Mouse (Mus musculus) C2C12 (cell line): ENCODE data around the gene Tex35. TPM values are rescaled to one million over a fixed set of nuclear protein-coding genes. Genes with fewer than 3 reads are reported as not detected.

ENCODE experiments used
- H3K27me3 ChIP-seq: one replicate; pipeline ENCODE4 v1.6.1; 2011; ENCODE audit not compliant: control insufficient read depth, insufficient read depth, insufficient read length
- H3K36me3 ChIP-seq: one replicate; pipeline ENCODE4 v1.6.1; 2011; ENCODE audit not compliant: control insufficient read depth, insufficient read depth
- H3K4me3 ChIP-seq: one replicate; pipeline ENCODE4 v1.5.1; 2011; ENCODE audit warnings: mild to moderate bottlenecking, control low read depth; ENCODE audit not compliant: poor library complexity, insufficient read depth, severe bottlenecking
- H3K79me2 ChIP-seq: one replicate; pipeline ENCODE4 v1.6.1; 2011; ENCODE audit not compliant: control insufficient read depth, insufficient read depth
- H3K79me3 ChIP-seq: one replicate; pipeline ENCODE4 v1.6.1; 2011; ENCODE audit warnings: low read depth, control low read depth
- H3ac ChIP-seq: one replicate; pipeline ENCODE3; 2011; ENCODE audit warnings: low read depth; ENCODE audit not compliant: control insufficient read depth, insufficient read length
- CEBPB ChIP-seq: IDR thresholded peaks from one replicate; pipeline ENCODE4 v1.6.1; 2011; ENCODE audit warnings: low read depth, mild to moderate bottlenecking, control low read depth, moderate library complexity
- CTCF ChIP-seq: IDR thresholded peaks from one replicate; pipeline ENCODE4 v1.5.1; 2011; ENCODE audit not compliant: control insufficient read depth, insufficient read depth, insufficient read length
- FOSL1 ChIP-seq: IDR thresholded peaks from one replicate; pipeline ENCODE4 v1.8.0; 2011; ENCODE audit warnings: mild to moderate bottlenecking, low read length; ENCODE audit not compliant: poor library complexity, insufficient read depth, severe bottlenecking
- MAX ChIP-seq: IDR thresholded peaks from one replicate; pipeline ENCODE4 v1.6.1; 2011; ENCODE audit warnings: mild to moderate bottlenecking, control low read depth
- MYOD1 ChIP-seq: IDR thresholded peaks from one replicate; pipeline ENCODE4 v1.6.1; 2011; ENCODE audit warnings: low read depth; ENCODE audit not compliant: control insufficient read depth, insufficient read length
- MYOG ChIP-seq: IDR thresholded peaks from one replicate; pipeline ENCODE4 v1.6.1; 2011; ENCODE audit not compliant: control insufficient read depth, insufficient read length; ENCODE audit errors: extremely low read depth
- USF1 ChIP-seq: IDR thresholded peaks from one replicate; pipeline ENCODE4 v1.6.1; 2011; ENCODE audit warnings: low read depth, mild to moderate bottlenecking, control low read depth, moderate library complexity
- polyA plus RNA-seq: library from polyadenylated mRNA; unstranded; fragments of >200 nt; fragmentation: generic; extraction: Trizol; gene quantifications from one replicate; pipeline ENCODE4 v1.2.1, GENCODE M21; 2012; ENCODE audit warnings: missing spikeins

Tex35 gene
- polyA plus RNA-seq, 1 experiment: not detected

DNA sequence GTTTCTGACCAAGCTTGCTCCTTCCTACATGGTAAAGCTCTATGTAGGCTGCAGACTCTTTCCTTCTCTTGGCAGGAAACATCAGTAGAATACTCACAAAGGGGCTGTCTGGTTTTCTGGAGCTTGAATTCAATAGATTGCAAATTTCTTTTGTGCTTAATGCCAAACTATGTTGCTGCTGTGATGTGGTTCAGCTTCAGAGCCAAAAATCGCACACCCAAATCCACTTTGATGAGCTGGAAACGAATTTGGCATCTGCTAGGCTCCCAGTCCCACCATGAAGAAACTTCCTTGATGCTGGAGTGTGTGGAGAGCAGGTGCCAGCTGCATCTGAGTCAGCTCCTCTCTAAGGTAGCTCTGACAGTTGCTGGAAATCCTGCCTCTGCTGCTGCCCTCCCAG is 6.0 kb upstream of the Tex35 start:
- H3ac ChIP-seq: no peak overlapping the region
- H3K79me2 ChIP-seq: no peaks in the 10 kb centered on the region
- H3K27me3 ChIP-seq: no peaks in the 10 kb centered on the region
- H3K4me3 ChIP-seq: no peak overlapping the region
- H3K79me3 ChIP-seq: no peaks in the 10 kb centered on the region
- TF ChIP-seq CTCF (no peak), CEBPB (no peak), MYOD1 (no peak), USF1 (no peak)
- H3K36me3 ChIP-seq: no peaks in the 10 kb centered on the region

DNA sequence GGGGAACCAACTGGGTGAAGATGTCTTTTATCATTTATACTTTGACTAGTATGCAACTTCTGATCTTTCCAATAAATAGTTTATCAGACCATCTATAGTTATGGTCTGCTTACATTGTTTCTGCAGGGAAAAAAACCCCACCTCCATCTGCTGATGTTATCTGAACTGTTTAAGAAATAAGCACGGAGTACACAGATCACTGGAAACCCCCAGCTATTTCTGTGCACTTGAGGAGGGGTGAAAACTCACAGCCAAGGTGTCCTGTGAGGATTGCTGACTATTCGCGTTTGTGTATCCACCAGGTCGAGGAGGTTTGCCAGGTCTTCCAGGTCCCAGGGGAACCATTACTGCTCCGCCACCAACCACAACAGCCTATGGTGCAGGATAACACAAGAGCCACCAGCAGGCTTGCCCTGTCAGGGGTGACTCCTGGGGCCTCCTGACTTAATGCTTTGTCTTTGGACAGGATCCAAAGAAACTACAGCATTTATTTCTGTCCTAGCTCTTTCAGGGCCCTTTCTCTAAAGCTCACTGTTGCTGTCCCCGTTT is 1.9 kb upstream of the Tex35 start:
- no peaks in the 10 kb centered on the region for H3K36me3 ChIP-seq
- H3K79me3 ChIP-seq: no peaks in the 10 kb centered on the region
- no peaks in the 10 kb centered on the region for H3K27me3 ChIP-seq
- TF ChIP-seq MYOG (no peak), CEBPB (no peak), USF1 (no peak), MAX (no peak), FOSL1 (no peak), CTCF (no peak), MYOD1 (no peak)
- H3K4me3 ChIP-seq: no peak overlapping the region
- no peak overlapping the region for H3ac ChIP-seq
- H3K79me2 ChIP-seq: no peaks in the 10 kb centered on the region

DNA sequence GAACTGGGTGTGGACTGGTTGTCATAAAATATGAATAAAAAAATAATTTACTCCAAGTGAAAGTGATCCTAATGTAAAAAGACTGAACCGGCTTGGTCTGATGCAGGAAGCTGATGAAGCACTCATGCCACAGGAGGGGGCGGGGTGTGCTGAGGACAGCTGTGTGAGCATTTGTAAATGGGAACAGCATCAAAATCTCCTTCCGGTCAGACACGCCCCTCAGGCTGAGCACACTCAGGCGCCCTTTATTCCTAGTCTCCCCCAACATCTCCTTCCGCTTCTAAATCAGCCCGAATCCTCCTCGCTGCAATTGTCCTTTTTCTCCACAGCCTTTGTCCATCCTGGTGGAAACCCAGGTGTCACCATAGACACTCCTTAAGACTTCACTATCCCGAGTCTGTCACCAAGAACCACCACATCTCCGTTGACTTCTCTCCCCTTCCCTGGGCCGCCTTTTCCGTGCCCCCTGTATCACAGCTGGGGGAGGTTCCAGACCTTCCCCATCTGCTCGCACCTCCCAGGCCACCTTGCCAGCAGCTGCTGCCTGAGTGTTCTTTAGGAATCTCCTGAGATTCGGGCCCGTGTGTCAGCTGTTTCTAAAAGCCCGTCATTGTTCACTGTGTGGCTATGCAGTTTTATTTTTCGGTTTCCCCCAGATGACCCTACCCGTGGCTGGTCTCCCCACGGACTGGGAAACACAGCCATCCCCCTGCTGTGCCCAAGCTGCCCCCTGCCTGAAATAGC is 7.2 kb downstream of the Tex35 start:
- TF ChIP-seq USF1 (no peak), MYOD1 (no peak), FOSL1 (no peak), MYOG (no peak), MAX (no peak), CTCF (no peak), CEBPB (no peak)
- H3K4me3 ChIP-seq: no peak overlapping the region
- no peaks in the 10 kb centered on the region for H3K36me3 ChIP-seq

DNA sequence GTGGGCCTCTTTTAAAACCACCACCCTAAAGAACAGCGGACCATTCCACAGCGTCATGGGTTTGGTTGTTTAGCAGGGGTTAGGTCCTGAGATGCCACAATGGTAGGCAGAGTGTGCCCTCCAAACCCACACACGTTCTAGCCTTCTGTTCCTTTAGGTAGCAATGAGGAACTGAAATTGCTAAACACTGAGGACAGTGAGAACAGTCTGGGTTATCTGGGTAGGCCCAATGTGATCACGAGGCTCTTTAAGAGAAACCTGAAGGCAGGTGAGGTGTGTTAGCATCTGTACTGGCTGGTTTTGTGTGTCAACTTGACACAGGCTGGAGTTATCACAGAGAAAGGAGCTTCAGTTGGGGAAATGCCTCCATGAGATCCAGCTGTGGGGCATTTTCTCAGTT is 12.9 kb downstream of the Tex35 start:
- H3K79me2 ChIP-seq: no peaks in the 10 kb centered on the region
- TF ChIP-seq MYOD1 (no peak), MAX (no peak), MYOG (no peak)
- no peak overlapping the region for H3K4me3 ChIP-seq
- no peak overlapping the region for H3ac ChIP-seq
- H3K36me3 ChIP-seq: no peaks in the 10 kb centered on the region
- H3K79me3 ChIP-seq: no peaks in the 10 kb centered on the region
- no peaks in the 10 kb centered on the region for H3K27me3 ChIP-seq

More for the DNA sequence above, 7.2 kb downstream of the Tex35 start:
- Histone ChIP-seq H3K27me3 (no peaks in the 10 kb centered on the region), H3K79me2 (no peaks in the 10 kb centered on the region), H3K79me3 (no peaks in the 10 kb centered on the region), H3ac (no peak overlapping the region)

DNA sequence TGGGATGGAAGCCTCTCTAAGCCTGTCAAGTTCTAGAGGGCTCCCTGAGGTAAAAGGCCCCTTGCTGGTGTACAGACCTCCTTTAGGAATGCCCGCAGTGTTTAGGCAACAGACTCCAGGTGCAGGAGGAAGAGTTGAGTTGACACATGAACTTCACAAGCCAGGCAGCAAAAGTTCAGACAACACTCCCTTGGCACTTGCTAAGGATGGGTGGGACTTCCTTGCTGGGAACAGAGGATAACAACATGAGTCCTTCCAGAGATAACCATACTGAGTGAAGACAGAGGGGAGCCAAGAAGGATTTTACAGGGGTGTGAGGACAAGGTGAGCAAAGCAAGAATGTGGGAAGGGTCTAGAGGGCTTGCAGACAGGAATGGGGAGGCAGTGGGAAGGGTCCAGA is 15.9 kb downstream of the Tex35 start:
- no peaks in the 10 kb centered on the region for H3K79me2 ChIP-seq
- TF ChIP-seq MAX (no peak), MYOG (no peak), FOSL1 (no peak), CTCF (no peak), USF1 (no peak), MYOD1 (no peak), CEBPB (no peak)
- no peaks in the 10 kb centered on the region for H3K36me3 ChIP-seq
- no peaks in the 10 kb centered on the region for H3K27me3 ChIP-seq
- H3ac ChIP-seq: no peak overlapping the region
- H3K4me3 ChIP-seq: no peak overlapping the region
- H3K79me3 ChIP-seq: no peaks in the 10 kb centered on the region

DNA sequence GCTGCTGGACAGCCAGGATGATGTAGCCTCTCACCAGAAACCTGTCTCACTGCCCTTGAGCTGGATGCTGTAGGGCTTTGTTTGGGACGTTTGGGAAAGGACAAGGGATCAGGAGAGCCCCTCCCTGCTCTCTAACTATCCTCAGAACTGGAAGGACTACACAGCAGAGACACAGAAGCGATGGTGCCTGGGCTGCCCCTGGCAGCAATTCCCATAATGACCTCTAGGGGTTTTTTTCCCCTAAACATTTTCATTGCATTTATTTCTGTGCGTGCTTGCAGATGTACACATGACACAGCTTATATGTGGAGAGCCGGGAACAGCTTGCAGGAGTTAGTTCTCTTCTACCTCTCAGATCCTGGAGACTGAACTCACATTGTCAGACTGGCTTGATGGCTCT is 16.3 kb downstream of the Tex35 start:
- no peak overlapping the region for H3ac ChIP-seq
- no peaks in the 10 kb centered on the region for H3K27me3 ChIP-seq
- H3K4me3 ChIP-seq: no peak overlapping the region
- no peak for TF ChIP-seq MYOD1
- no peak for TF ChIP-seq MAX
- TF ChIP-seq MYOG: no peak
- TF ChIP-seq CTCF: no peak
- no peak for TF ChIP-seq FOSL1
- TF ChIP-seq USF1: no peak
- TF ChIP-seq CEBPB: no peak
- no peaks in the 10 kb centered on the region for H3K36me3 ChIP-seq
- no peaks in the 10 kb centered on the region for H3K79me3 ChIP-seq
- H3K79me2 ChIP-seq: no peaks in the 10 kb centered on the region
